Mouse (Mus musculus) lung, postnatal 0 days (tissue): ENCODE data around the gene Cacna1f. TPM values are rescaled to one million over a fixed set of nuclear protein-coding genes. Genes with fewer than 3 reads are reported as not detected.
A peak's percentile ranks its signal among the peaks of the same experiment; 100 is the strongest.

ENCODE experiments used
- ATAC-seq: fragments of 200-750 bp; cut with Nextera tagmentation; 2 replicates; pipeline ENCODE4 v1.8.0; 2017; ENCODE audit warnings: moderate library complexity
- DNase-seq: peaks from one replicate; pipeline ENCODE4 v3.0.0-alpha.2; 2016; ENCODE audit warnings: low spot score
- H3K27ac ChIP-seq: fragments of 300-500 bp; sonication (generic); 2 replicates; pipeline ENCODE4 v1.5.1; 2014; ENCODE audit warnings: antibody characterized with exemption, mild to moderate bottlenecking, low read length, mixed read lengths
- H3K27me3 ChIP-seq: fragments of 300-500 bp; sonication (generic); replicated peaks from 2 replicates; pipeline ENCODE4 v1.6.1; 2014; ENCODE audit warnings: low read length, mixed read lengths; ENCODE audit not compliant: insufficient read depth
- H3K36me3 ChIP-seq: fragments of 300-500 bp; sonication (generic); 2 replicates; pipeline ENCODE4 v1.6.1; 2014; ENCODE audit warnings: low read length, mixed read lengths; ENCODE audit not compliant: insufficient read depth
- H3K4me1 ChIP-seq: fragments of 300-500 bp; sonication (generic); 2 replicates; pipeline ENCODE4 v1.6.1; 2014; ENCODE audit warnings: antibody characterized with exemption, low read depth, low read length, mixed read lengths; ENCODE audit not compliant: insufficient read depth
- H3K4me2 ChIP-seq: fragments of 300-500 bp; sonication (generic); replicated peaks from 2 replicates; pipeline ENCODE4 v1.6.1; 2014; ENCODE audit warnings: low read depth, mild to moderate bottlenecking, low read length, moderate library complexity, mixed read lengths
- H3K4me3 ChIP-seq: fragments of 300-500 bp; sonication (generic); 2 replicates; pipeline ENCODE4 v1.5.1; 2014; ENCODE audit warnings: low read depth, low read length
- H3K9ac ChIP-seq: fragments of 300-500 bp; sonication (generic); replicated peaks from 2 replicates; pipeline ENCODE4 v1.6.1; 2014; ENCODE audit warnings: low read depth, mild to moderate bottlenecking
- H3K9me3 ChIP-seq: fragments of 300-500 bp; sonication (generic); 2 replicates; pipeline ENCODE4 v1.6.1; 2016; ENCODE audit warnings: low read length, mixed read lengths
- CTCF ChIP-seq: IDR thresholded peaks from 2 replicates; pipeline ENCODE4 v1.5.1; 2016; ENCODE audit warnings: antibody characterized with exemption, mild to moderate bottlenecking
- EP300 ChIP-seq: IDR thresholded peaks from 2 replicates; pipeline ENCODE4 v1.6.1; 2016; ENCODE audit warnings: antibody characterized with exemption, mild to moderate bottlenecking, control low read depth
- WGBS: fragments of 180-500 bp; shearing (Covaris S2); extraction: QIAGEN DNeasy Blood & Tissue Kit; methylation state at CpG from one replicate; pipeline ENCODE4 v1.1.7; 2014; 5-methylcytosine and 5-hydroxymethylcytosine counted together
- polyA plus RNA-seq: library from polyadenylated mRNA; unstranded; fragments of >200 nt; fragmentation: Nextera tagmentation; extraction: Ambion mirVana; gene quantifications from 2 replicates; pipeline ENCODE4 v1.2.1, GENCODE M21; 2015

Gene Cacna1f
- polyA plus RNA-seq, 1 experiment from 2014 or later, result 0.04 TPM

DNA sequence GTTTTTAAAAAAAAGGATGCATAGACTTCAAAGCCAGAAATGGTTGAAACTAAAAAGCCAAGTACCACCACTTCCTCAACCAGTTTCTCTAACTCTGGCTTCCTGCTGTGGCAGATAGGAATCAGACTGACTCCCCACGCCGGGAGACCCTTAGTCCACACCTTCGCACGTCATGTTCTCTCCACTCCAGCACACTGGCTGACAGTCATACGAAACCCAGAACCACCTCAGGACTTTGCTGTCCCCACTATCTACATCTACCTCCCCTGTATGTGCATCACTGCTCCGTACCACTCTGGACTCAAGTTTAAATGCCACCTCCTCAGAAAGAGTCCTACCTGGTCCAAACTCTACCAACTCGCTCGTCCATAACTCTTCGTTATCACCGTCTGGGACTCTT is 34.4 kb upstream of the Cacna1f start:
- Histone ChIP-seq H3K4me3 (no peak overlapping the region), H3K9me3 (no peaks in the 10 kb centered on the region), H3K27me3 (no peaks in the 10 kb centered on the region), H3K36me3 (no peaks in the 10 kb centered on the region), H3K4me1 (no peaks in the 10 kb centered on the region), H3K27ac (no peak overlapping the region), H3K9ac (no peak overlapping the region), H3K4me2 (no peak overlapping the region)
- 67% methylated on average over 10 of the region's 10 CpGs for WGBS
- DNase-seq (no peak), ATAC-seq (no peak)
- TF ChIP-seq CTCF (no peak), EP300 (no peak)

DNA sequence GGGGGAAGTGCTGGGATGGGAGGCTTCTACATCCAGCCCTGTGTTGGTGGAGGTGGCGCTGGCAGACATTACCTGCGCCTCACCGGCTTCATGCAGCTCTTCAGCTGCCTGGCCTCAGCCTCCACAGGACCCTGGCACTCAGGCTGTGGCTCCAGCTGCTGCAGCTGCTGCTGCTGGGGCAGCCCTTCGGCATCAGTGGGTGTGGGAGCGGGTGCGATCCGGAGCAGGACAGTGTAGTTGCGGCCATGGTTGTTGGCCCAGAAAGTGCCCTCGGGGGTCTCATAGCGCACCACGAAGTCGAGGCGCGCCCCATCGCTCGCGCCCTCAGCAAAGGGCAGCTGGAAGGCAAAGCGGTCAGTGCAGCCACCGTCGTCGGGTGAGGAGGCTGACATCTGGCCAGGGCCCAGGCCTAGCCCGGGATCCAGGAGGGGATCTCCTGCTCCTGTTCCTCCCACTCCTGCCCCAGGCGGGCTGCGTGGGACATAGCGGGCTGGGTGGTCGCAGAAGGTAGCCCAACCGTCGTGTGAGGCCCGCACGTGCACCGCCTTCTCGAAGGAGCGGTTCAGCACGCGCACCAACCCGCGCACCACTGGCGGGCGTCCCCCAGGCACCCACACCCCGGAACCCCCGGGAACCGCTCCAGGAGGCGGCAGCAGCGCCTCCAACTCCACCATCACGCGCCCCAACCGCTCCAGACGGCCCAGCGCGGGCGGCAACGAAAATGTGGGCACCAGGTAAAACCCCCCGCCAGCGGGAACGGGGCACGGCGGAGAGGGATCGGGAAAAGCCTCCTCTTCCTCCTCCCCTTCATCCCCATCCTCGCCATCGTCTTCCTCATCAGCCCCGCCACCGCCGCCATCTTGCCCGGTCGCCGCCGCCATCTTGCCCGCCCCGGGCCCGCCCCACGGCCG is 33.5 kb upstream of the Cacna1f start, which contains the start of gene Foxp3:
TSS of gene Foxp3 (plus strand) at position 469 of the 911 bp plus-strand sequence.
- WGBS, result 37% methylated on average over 34 of the region's 72 CpGs
- DNase-seq, result peak; percentile 38

DNA sequence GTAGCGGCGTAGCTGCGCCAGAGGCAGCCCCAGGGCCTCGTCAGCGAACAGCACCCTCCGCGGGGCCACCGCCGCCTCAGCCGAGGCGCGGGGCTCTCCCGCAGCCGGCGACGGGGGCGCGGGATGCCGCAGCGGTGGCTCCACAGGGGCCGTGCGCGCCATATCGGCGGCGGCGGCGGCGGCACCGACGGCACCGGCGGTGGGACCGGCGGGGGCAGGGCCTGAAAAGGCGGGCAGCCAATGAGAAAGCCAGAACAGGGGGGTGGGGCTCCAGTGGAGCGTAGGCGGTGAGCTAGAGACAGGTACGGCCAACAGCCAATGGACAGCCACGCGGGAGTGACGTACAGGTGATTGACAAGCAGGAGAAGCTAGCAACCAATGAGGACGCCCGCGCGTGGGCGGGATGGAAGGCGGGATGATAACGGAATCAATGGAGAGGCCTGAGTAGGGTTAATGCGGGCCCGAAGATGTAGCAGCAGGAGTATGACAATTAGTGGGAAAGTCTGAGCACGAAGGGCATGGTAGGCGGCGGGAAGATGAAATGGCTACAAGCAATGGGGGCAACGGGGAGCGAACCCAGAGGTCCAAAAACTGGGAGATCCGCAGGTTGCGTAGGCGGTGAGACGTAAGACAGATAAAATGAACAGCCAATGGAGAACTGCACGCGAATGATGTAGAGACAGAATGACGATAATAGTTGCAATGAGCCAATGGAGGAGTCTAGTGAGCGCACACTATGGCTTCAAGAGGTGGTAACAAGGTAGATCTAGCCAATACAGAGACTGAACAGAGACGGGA is 32.6 kb upstream of the Cacna1f start, which contains the start of gene Ppp1r3f:
TSS of gene Ppp1r3f (minus strand) at position 197 of the 798 bp plus-strand sequence.
- Histone ChIP-seq H3K9me3 (no peaks in the 10 kb centered on the region), H3K36me3 (no peaks in the 10 kb centered on the region), H3K27ac (peak within 1 kb of the TSS; percentile 82), H3K4me1 (no peaks in the 10 kb centered on the region), H3K27me3 (no peaks in the 10 kb centered on the region), H3K4me3 (peak within 1 kb of the TSS; percentile 57), H3K4me2 (peak within 1 kb of the TSS; percentile 61), H3K9ac (peak within 1 kb of the TSS; percentile 43; the same call in 1 of the 2 replicates)
- no peak for TF ChIP-seq CTCF
- TF ChIP-seq EP300, result no peak
- peak; percentile 93 for DNase-seq
- peak; percentile 99 for ATAC-seq
- 18% methylated on average over 33 of the region's 65 CpGs for WGBS

More for the DNA sequence above, 33.5 kb upstream of the Cacna1f start, which contains the start of gene Foxp3:
- Histone ChIP-seq H3K36me3 (no peaks in the 10 kb centered on the region), H3K9me3 (no peaks in the 10 kb centered on the region), H3K4me2 (peak within 1 kb of the TSS; percentile 61), H3K4me3 (peak within 1 kb of the TSS; percentile 57), H3K4me1 (no peaks in the 10 kb centered on the region), H3K27me3 (no peaks in the 10 kb centered on the region), H3K9ac (peak within 1 kb of the TSS; percentile 43; the same call in 1 of the 2 replicates), H3K27ac (peak within 1 kb of the TSS; percentile 82)
- ATAC-seq, result peak; percentile 78
- no peak for TF ChIP-seq CTCF
- TF ChIP-seq EP300, result no peak

DNA sequence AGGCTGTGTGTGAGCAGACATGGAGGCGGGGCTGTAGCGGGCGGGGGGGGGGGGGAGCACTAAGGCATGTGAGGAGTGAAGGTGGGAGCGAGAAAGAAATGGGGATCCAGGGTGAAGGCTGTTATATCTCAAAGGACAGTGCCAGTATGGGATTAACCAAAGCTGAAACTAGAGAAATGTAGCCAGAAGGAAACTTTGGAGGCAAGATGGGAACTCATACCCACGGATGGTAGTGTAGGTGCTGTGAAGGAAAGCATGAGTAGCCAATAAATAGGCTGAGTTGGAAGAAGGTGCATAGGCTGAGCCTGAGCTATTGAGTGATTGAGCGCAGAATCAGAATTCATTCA is 32.0 kb upstream of the Cacna1f start:
- H3K4me3 ChIP-seq, result no peak overlapping the region; the same call in 1 of the 2 replicates
- H3K36me3 ChIP-seq, result no peaks in the 10 kb centered on the region
- H3K4me1 ChIP-seq, result no peaks in the 10 kb centered on the region
- WGBS, result 40% methylated on average over 2 of the region's 6 CpGs
- H3K9me3 ChIP-seq, result no peaks in the 10 kb centered on the region
- no peak overlapping the region for H3K27ac ChIP-seq
- TF ChIP-seq EP300, result no peak
- no peak for TF ChIP-seq CTCF
- no peaks in the 10 kb centered on the region for H3K27me3 ChIP-seq
- peak overlapping the region; percentile 61 for H3K4me2 ChIP-seq
- H3K9ac ChIP-seq, result no peak overlapping the region
- ATAC-seq (no peak), DNase-seq (no peak)

- ATAC-seq (no peak), DNase-seq (no peak)
- H3K4me3 ChIP-seq, result no peak overlapping the region
- 95% methylated on average over 2 of the region's 2 CpGs for WGBS
- H3K9ac ChIP-seq, result no peak overlapping the region
- no peak overlapping the region for H3K4me2 ChIP-seq
- H3K9me3 ChIP-seq, result no peaks in the 10 kb centered on the region
- H3K36me3 ChIP-seq, result no peaks in the 10 kb centered on the region
- no peaks in the 10 kb centered on the region for H3K4me1 ChIP-seq
- no peak overlapping the region for H3K27ac ChIP-seq
- H3K27me3 ChIP-seq, result no peaks in the 10 kb centered on the region
- TF ChIP-seq CTCF, result no peak
- no peak for TF ChIP-seq EP300
Measured at GRCm38 (mm10) chrX:7581151-7581550, 25.7 kb upstream of the Cacna1f start.

- no peak overlapping the region for H3K27ac ChIP-seq
- H3K4me2 ChIP-seq, result no peak overlapping the region
- H3K4me3 ChIP-seq, result no peak overlapping the region
- H3K9me3 ChIP-seq, result no peaks in the 10 kb centered on the region
- no peak for ATAC-seq
- no peaks in the 10 kb centered on the region for H3K27me3 ChIP-seq
- no peaks in the 10 kb centered on the region for H3K4me1 ChIP-seq
- no peaks in the 10 kb centered on the region for H3K36me3 ChIP-seq
- no peak overlapping the region for H3K9ac ChIP-seq
- 90% methylated on average over 10 of the region's 11 CpGs for WGBS
- TF ChIP-seq EP300, result no peak
- TF ChIP-seq CTCF, result no peak
- DNase-seq, result no peak
Measured at GRCm38 (mm10) chrX:7583881-7584280, 23.0 kb upstream of the Cacna1f start.
